Mouse (Mus musculus) lung, postnatal 0 days (tissue): Measurements from ENCODE around the gene Gm20716. TPM values are rescaled to one million over a fixed set of nuclear protein-coding genes. Genes with fewer than 3 reads are reported as not detected.

Experiments used
- ATAC-seq: fragments of 200-750 bp; cut with Nextera tagmentation; 2 replicates; pipeline ENCODE4 v1.8.0; 2017; ENCODE audit warnings: moderate library complexity
- DNase-seq: peaks from one replicate; pipeline ENCODE4 v3.0.0-alpha.2; 2016; ENCODE audit warnings: low spot score
- H3K27ac ChIP-seq: fragments of 300-500 bp; sonication (generic); 2 replicates; pipeline ENCODE4 v1.5.1; 2014; ENCODE audit warnings: antibody characterized with exemption, mild to moderate bottlenecking, low read length, mixed read lengths
- H3K27me3 ChIP-seq: fragments of 300-500 bp; sonication (generic); replicated peaks from 2 replicates; pipeline ENCODE4 v1.6.1; 2014; ENCODE audit warnings: low read length, mixed read lengths; ENCODE audit not compliant: insufficient read depth
- H3K36me3 ChIP-seq: fragments of 300-500 bp; sonication (generic); 2 replicates; pipeline ENCODE4 v1.6.1; 2014; ENCODE audit warnings: low read length, mixed read lengths; ENCODE audit not compliant: insufficient read depth
- H3K4me1 ChIP-seq: fragments of 300-500 bp; sonication (generic); 2 replicates; pipeline ENCODE4 v1.6.1; 2014; ENCODE audit warnings: antibody characterized with exemption, low read depth, low read length, mixed read lengths; ENCODE audit not compliant: insufficient read depth
- H3K4me2 ChIP-seq: fragments of 300-500 bp; sonication (generic); replicated peaks from 2 replicates; pipeline ENCODE4 v1.6.1; 2014; ENCODE audit warnings: low read depth, mild to moderate bottlenecking, low read length, moderate library complexity, mixed read lengths
- H3K4me3 ChIP-seq: fragments of 300-500 bp; sonication (generic); 2 replicates; pipeline ENCODE4 v1.5.1; 2014; ENCODE audit warnings: low read depth, low read length
- H3K9ac ChIP-seq: fragments of 300-500 bp; sonication (generic); replicated peaks from 2 replicates; pipeline ENCODE4 v1.6.1; 2014; ENCODE audit warnings: low read depth, mild to moderate bottlenecking
- H3K9me3 ChIP-seq: fragments of 300-500 bp; sonication (generic); 2 replicates; pipeline ENCODE4 v1.6.1; 2016; ENCODE audit warnings: low read length, mixed read lengths
- CTCF ChIP-seq: IDR thresholded peaks from 2 replicates; pipeline ENCODE4 v1.5.1; 2016; ENCODE audit warnings: antibody characterized with exemption, mild to moderate bottlenecking
- EP300 ChIP-seq: IDR thresholded peaks from 2 replicates; pipeline ENCODE4 v1.6.1; 2016; ENCODE audit warnings: antibody characterized with exemption, mild to moderate bottlenecking, control low read depth
- WGBS: fragments of 180-500 bp; shearing (Covaris S2); extraction: QIAGEN DNeasy Blood & Tissue Kit; methylation state at CpG from one replicate; pipeline ENCODE4 v1.1.7; 2014; 5-methylcytosine and 5-hydroxymethylcytosine counted together
- polyA plus RNA-seq: library from polyadenylated mRNA; unstranded; fragments of >200 nt; fragmentation: Nextera tagmentation; extraction: Ambion mirVana; gene quantifications from 2 replicates; pipeline ENCODE4 v1.2.1, GENCODE M21; 2015

Gm20716 gene
- polyA plus RNA-seq, 1 experiment from 2014 or later = 8.4 TPM

DNA sequence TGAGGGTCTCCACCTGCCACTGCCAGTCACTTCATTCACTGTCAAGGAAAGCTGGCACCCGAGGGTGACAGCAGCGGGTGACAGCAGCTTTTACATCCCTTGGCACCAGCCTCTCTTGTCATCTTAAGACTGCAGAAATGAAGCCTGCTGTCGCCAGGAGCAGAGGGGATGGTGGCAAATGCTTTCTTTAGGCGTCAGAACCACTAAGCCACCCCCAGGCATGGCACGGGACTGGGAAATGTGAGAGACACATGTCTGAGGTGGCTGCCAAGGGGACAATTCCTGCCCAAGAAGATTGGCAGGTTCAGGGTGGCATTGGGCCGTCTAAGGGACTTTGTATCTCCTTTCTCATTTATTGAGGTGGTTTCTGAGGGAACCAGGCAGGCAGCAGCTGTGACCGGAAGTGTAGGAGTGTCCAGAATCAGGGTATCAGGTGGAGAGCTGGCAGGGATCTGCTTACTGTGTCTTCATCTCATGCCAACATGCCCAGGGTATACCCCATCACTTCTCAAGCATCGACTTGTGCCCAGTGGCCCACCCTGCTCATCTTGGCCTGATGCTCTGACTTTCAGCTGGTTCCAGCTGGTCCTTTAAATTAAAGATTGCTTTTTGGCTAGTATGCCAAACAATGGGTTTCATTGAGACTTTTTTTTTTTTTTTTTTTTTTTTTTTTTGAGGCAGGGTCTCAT, 18.1 kb upstream of the Gm20716 start:
- Histone ChIP-seq H3K9me3 (no peaks in the 10 kb centered on the region), H3K27ac (no peak overlapping the region), H3K4me1 (no peaks in the 10 kb centered on the region), H3K4me3 (no peak overlapping the region), H3K36me3 (no peaks in the 10 kb centered on the region), H3K4me2 (no peak overlapping the region), H3K27me3 (no peaks in the 10 kb centered on the region), H3K9ac (no peak overlapping the region)
- no peak for DNase-seq
- no peak for ATAC-seq
- no peak for TF ChIP-seq CTCF
- TF ChIP-seq EP300 = no peak
- WGBS = 65% methylated on average over 8 of the region's 8 CpGs

DNA sequence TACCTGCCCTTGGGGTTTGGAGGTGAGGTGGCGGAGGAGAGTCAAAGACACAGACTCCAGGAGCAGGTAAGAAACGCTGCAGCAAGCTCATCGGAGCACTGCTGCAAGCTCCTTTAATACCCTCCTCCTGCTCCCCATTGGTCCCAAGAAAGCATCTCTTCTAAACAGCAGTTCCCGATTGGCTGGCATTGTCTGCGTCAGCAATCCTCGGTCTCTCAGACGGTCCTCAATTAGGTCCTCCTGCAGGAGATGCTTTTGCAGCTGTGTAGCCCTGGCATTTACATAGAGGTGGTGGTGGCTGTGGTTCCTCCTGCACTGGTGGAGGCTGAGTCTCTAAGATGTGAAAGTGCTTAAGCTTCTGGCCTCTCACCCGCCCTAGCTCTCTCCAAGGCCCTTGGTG, 15.4 kb upstream of the Gm20716 start:
- TF ChIP-seq CTCF (no peak), EP300 (no peak)
- ATAC-seq (no peak), DNase-seq (no peak)
- 36% methylated on average over 8 of the region's 8 CpGs for WGBS
- H3K4me2 ChIP-seq = no peak overlapping the region
- H3K27me3 ChIP-seq = no peaks in the 10 kb centered on the region
- H3K9ac ChIP-seq = no peak overlapping the region
- no peak overlapping the region for H3K27ac ChIP-seq
- H3K9me3 ChIP-seq = no peaks in the 10 kb centered on the region
- H3K4me3 ChIP-seq = no peak overlapping the region
- no peaks in the 10 kb centered on the region for H3K36me3 ChIP-seq
- H3K4me1 ChIP-seq = no peaks in the 10 kb centered on the region

DNA sequence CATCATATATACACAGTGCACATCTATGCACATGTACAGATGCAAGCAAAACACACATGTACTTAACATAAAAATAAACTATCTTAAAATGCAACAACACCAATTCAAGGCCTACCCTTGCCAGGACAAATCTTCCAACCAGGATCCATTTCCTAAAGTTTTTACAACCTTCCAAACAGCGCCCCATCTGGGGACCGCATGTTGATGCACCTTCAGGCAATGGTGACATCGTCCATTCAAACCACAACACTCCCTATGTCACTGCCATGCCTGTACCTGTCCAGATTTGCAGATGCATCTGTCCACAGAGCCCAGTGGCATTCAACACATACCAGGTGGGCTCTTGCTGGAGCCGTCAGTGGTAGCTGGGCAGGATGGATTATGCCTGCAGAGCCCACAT, 13.1 kb upstream of the Gm20716 start:
- no peak overlapping the region for H3K4me2 ChIP-seq
- H3K9ac ChIP-seq = no peak overlapping the region
- H3K9me3 ChIP-seq = no peaks in the 10 kb centered on the region
- ATAC-seq = no peak
- TF ChIP-seq CTCF (no peak; the same call in none of the 2 replicates), EP300 (no peak)
- H3K36me3 ChIP-seq = no peaks in the 10 kb centered on the region
- H3K27ac ChIP-seq = no peak overlapping the region
- WGBS = 72% methylated on average over 4 of the region's 4 CpGs
- H3K27me3 ChIP-seq = no peaks in the 10 kb centered on the region
- H3K4me3 ChIP-seq = no peak overlapping the region
- H3K4me1 ChIP-seq = no peaks in the 10 kb centered on the region
- no peak for DNase-seq

DNA sequence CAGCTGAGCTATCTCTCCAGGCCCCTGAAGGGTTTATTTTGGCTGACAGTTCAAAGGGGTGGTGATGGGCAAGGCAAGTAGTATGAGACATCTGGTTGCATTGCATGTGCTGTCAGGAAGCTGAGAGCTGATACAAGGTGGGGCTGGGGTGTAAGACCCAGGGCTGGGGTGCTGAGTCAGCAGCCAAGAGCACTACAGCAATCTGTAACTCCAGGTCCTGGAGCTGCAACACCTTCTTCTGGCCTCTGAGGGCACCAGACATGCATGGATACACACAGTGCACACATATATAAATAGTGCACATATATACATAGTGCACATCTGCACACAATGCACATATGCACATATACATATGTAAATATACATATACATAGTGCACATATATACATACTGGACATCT, 12.7 kb upstream of the Gm20716 start:
- ATAC-seq = peak; percentile 35
- TF ChIP-seq CTCF (no peak), EP300 (no peak)

DNA sequence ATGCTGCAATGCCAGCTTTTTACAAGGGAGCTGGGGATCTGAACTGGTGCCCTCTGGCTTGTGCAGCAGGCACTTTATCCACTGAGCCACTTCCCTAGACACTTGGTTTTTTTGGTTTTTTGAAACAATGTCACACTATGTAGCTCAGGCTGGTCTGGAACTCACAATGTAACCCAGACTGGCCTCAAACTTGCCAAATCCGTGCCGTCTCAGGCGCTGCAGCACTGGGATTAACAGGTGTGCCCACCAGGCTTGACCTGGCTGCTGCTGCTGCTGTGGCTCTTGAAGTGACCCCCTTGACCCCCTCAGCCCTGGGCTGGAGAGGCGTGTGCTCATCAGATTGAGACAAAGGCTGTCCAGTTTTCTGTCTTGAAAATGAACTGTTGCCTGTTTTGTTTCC, 8.2 kb upstream of the Gm20716 start:
- Histone ChIP-seq H3K4me3 (no peak overlapping the region), H3K9me3 (no peaks in the 10 kb centered on the region), H3K4me1 (no peaks in the 10 kb centered on the region), H3K9ac (no peak overlapping the region), H3K4me2 (no peak overlapping the region), H3K27ac (no peak overlapping the region), H3K27me3 (no peaks in the 10 kb centered on the region), H3K36me3 (no peaks in the 10 kb centered on the region)
- ATAC-seq (no peak), DNase-seq (no peak)
- WGBS = 85% methylated on average over 4 of the region's 4 CpGs
- TF ChIP-seq CTCF (no peak), EP300 (no peak)

More for the DNA sequence above, 12.7 kb upstream of the Gm20716 start:
- Histone ChIP-seq H3K27me3 (no peaks in the 10 kb centered on the region), H3K4me3 (no peak overlapping the region), H3K4me2 (no peak overlapping the region), H3K27ac (no peak overlapping the region), H3K36me3 (no peaks in the 10 kb centered on the region), H3K4me1 (no peaks in the 10 kb centered on the region), H3K9me3 (no peaks in the 10 kb centered on the region), H3K9ac (no peak overlapping the region)
- DNase-seq = peak; percentile 30

DNA sequence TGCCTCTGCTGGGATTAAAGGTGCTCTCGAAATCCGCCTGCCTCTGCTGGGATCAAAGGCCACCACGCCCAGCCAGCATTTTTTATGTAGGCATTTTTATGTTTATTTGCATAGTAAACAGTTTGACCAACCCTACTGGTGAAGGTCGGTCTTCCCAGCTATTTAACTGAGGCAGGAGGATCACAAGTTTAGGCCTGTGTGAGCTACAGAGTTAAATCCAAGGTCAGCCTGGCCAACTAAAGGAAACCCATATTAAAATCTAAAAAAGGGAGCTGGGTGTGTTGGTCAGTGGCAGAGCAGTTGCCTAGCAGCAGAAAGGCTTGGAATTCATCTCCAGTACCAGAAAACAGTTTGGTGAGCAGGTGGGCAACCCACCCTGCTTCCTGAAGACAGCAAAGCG, 3.1 kb upstream of the Gm20716 start:
- H3K9ac ChIP-seq = no peak overlapping the region
- no peaks in the 10 kb centered on the region for H3K27me3 ChIP-seq
- no peak overlapping the region for H3K4me3 ChIP-seq
- ATAC-seq (no peak), DNase-seq (no peak)
- no peak for TF ChIP-seq EP300
- TF ChIP-seq CTCF = no peak
- no peaks in the 10 kb centered on the region for H3K9me3 ChIP-seq
- H3K4me1 ChIP-seq = peaks cover 12% of the 10 kb centered on the region; the same call in 1 of the 2 replicates
- no peak overlapping the region for H3K4me2 ChIP-seq
- WGBS = 89% methylated on average over 5 of the region's 5 CpGs
- H3K27ac ChIP-seq = no peak overlapping the region
- H3K36me3 ChIP-seq = no peaks in the 10 kb centered on the region
